Mouse (Mus musculus) liver, embryonic 14.5 days (tissue): Measurements from ENCODE around the gene Sh3bgrl3.

ENCODE experiments used
- CTCF ChIP-seq: IDR thresholded peaks from 2 replicates; pipeline ENCODE4 v1.5.1; 2016; ENCODE audit warnings: antibody characterized with exemption, low read depth, control low read depth
- EP300 ChIP-seq: IDR thresholded peaks from 2 replicates; pipeline ENCODE4 v1.6.1; 2016; ENCODE audit warnings: antibody characterized with exemption, low read depth

DNA sequence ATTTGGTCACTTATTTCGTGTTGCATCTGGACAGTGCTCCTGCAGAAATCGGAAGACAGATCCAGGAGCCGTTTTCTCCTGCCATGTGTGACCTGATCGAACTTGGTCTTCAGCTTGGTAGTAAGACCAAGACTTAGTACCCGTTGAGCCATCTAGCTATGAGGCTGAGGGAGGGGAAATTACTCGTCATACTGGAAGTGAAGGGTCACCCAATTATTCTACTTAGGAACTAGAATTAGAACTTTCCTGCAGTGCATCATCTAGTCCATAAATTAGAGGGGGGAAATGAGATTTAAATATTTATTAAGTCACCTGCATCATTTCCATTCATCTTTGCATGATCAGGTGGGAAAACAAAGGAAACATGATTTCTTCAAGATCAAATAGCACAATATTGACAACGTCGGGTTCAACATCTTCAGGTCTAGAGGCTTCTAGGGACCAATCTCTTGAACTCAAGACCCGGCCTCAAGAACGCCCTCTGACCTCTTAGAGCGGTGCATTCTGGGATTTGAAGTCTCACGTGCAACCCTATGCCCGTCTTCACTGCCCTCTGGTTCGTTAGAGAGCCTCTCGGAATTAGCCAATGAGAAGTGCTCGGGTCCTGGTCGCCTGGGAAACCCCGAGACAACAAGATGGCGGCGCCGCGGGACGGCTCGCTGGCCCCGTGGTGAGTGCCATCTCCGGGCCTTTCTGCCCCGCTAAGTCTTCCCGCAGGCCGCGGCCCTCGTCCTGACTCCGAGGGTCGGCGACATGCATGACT lies 26.4 kb downstream of the Sh3bgrl3 start, which contains the start of gene Ubxn11:
- TF ChIP-seq CTCF, result no peak
- TF ChIP-seq EP300, result no peak
